Mouse (Mus musculus): Measurements from ENCODE around the gene Grrp1. TPM values are rescaled to one million over a fixed set of nuclear protein-coding genes. Genes with fewer than 3 reads are reported as not detected.
A peak's percentile ranks its signal among the peaks of the same experiment; 100 is the strongest.

Gene Grrp1
- total and polyA plus RNA-seq, 2 experiments from 2014 or later = 11.1 to 13.7 TPM

DNA sequence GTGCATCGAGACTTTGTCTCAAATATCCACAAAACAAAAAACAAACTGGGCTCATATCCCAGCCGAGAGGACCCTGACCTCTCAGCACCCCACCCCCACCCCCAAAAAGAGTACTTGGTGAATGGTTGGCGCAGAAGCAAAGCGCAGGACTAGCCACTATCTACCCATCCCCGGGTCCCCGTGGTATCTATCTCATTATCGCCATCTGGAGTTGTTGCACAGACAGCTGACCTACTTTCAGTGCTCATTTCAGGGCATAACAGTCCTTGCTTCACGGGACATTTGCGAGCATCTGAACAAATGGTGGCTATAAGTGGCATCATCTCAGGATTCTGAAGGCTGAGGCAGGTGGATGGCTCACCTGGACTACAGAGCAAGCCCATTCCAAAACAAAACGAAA lies 15.2 kb downstream of the Grrp1 start:
- peaks cover 7% of the 10 kb centered on the region; the same call in 1 of the 2 replicates for H3K4me1 ChIP-seq (ENCODE audit: insufficient read depth, low read length)
- H3K36me3 ChIP-seq (ENCODE audit: insufficient read depth, low read length) = no peaks in the 10 kb centered on the region
- no peak overlapping the region for H3K27ac ChIP-seq
- ATAC-seq = 0 out of 2 replicates have a peak, but pooled peaks have one; percentile 22
- DNase-seq (ENCODE audit: low spot score) = no peak
- no peak overlapping the region for H3K4me3 ChIP-seq (ENCODE audit: low read length)
- H3K9me3 ChIP-seq (ENCODE audit: low read length) = no peaks in the 10 kb centered on the region
- no peaks in the 10 kb centered on the region for H3K27me3 ChIP-seq (ENCODE audit: insufficient read depth, low read length)
- TF ChIP-seq CTCF (IDR thresholded peaks at IDR 0.05; ENCODE audit: low read depth) = no peak
- no peak overlapping the region for H3K9ac ChIP-seq (replicated peaks; ENCODE audit: low read length)
- 12% methylated on average over 10 of the region's 10 CpGs for WGBS
- peak overlapping the region; percentile 45 for H3K4me2 ChIP-seq (ENCODE audit: low read depth, low read length)

DNA sequence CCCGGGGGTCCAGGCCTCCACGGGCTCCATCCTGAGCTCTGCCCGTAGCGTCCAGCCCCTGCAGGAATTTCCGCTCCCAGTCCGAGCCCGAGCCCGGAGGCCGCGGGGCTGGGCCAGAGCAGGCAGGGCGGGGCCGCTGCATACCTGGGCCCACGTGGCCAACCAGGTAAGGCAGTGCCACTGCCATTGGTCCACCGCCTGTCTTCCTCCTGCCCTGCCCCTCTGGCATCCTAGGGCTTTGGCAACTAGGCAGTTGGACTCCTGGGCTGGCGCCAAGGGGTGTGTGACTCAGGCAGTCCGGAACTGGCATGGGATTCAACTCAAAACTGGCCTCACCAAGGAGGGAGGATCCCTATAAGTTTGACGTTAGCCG lies 15.6 kb downstream of the Grrp1 start, which contains the start of gene Cnksr1:
Cnksr1 (minus strand) TSS at position 121 of the 373 bp plus-strand sequence.
- no peak for TF ChIP-seq CTCF (IDR thresholded peaks at IDR 0.05; ENCODE audit: low read depth)
- Histone ChIP-seq H3K4me3 (ENCODE audit: low read length) (peak within 1 kb of the TSS; percentile 14), H3K4me1 (ENCODE audit: insufficient read depth, low read length) (peaks cover 7% of the 10 kb centered on the region; the same call in 1 of the 2 replicates), H3K27ac (no peak within 1 kb of the TSS), H3K27me3 (ENCODE audit: insufficient read depth, low read length) (no peaks in the 10 kb centered on the region), H3K9me3 (ENCODE audit: low read length) (no peaks in the 10 kb centered on the region), H3K9ac (replicated peaks; ENCODE audit: low read length) (no peak within 1 kb of the TSS), H3K4me2 (ENCODE audit: low read depth, low read length) (peak within 1 kb of the TSS; percentile 45), H3K36me3 (ENCODE audit: insufficient read depth, low read length) (no peaks in the 10 kb centered on the region)
- peak; percentile 49; the same call in 1 of the 2 replicates for ATAC-seq
- 3% methylated on average over 18 of the region's 18 CpGs for WGBS
- DNase-seq (ENCODE audit: low spot score) = peak; percentile 65

DNA sequence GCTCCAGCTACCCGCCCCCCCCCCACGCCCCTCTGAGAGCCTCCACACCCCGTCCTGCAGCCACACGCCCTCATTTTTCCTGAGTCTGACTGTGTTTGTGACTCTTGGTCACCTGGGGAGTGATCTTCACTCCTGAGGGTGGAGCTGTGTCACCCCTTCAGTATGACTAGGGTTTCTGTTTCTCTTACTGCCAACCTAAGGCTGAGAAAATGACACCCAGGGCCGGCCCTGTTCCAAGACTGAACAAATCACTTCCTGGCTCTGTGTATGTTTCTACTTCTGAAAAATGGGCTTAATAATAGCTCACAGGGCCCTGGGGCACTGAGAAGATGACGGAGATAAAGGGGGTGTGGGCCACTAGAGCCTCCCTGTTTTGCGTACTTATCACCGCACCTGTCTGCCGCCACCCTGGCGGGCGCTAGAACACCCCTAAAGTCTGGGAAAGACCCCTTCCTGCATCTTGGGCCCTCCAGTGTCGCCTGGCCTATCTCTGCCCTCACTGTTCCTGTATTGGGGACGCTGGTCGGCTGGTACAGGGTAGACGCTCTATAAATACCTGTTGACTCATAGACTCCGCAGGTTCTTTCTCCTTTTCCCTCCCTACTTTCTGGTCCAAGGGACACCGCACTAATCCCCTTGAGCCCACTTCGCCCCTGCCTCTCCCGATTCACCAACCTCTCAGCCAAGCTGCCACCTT lies 16.2 kb downstream of the Grrp1 start:
- H3K4me1 ChIP-seq (ENCODE audit: insufficient read depth, low read length) = peaks cover 7% of the 10 kb centered on the region; the same call in 1 of the 2 replicates
- DNase-seq (ENCODE audit: low spot score) (no peak), ATAC-seq (0 out of 2 replicates have a peak, but pooled peaks have one; percentile 38)
- peak overlapping the region; percentile 45 for H3K4me2 ChIP-seq (ENCODE audit: low read depth, low read length)
- no peaks in the 10 kb centered on the region for H3K27me3 ChIP-seq (ENCODE audit: insufficient read depth, low read length)
- WGBS = 36% methylated on average over 19 of the region's 19 CpGs
- no peaks in the 10 kb centered on the region for H3K36me3 ChIP-seq (ENCODE audit: insufficient read depth, low read length)
- H3K9me3 ChIP-seq (ENCODE audit: low read length) = no peaks in the 10 kb centered on the region
- peak overlapping the region; percentile 14 for H3K4me3 ChIP-seq (ENCODE audit: low read length)
- no peak for TF ChIP-seq CTCF (IDR thresholded peaks at IDR 0.05; ENCODE audit: low read depth)
- no peak overlapping the region for H3K27ac ChIP-seq
- H3K9ac ChIP-seq (replicated peaks; ENCODE audit: low read length) = no peak overlapping the region

DNA sequence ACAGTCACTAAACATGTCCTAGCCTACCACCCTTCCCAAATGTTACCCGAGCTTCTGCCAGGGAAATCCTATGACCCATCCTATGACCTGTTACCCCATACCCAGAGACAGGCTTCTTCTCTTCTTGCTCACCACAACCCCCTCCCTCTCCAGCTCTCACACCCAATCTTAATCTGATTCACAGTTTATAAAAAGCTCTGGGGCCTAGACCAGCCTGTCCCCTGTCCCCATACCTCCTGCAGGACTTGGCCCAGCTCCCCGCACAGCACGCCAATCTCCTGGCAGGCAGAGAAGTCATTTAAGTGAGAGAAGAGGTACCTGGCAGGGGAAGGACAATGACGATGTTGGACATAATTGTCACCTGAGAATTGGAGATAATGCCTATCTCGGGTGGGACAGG lies 19.0 kb downstream of the Grrp1 start:
- Histone ChIP-seq H3K36me3 (ENCODE audit: insufficient read depth, low read length) (no peaks in the 10 kb centered on the region), H3K9ac (replicated peaks; ENCODE audit: low read length) (no peak overlapping the region), H3K27me3 (ENCODE audit: insufficient read depth, low read length) (no peaks in the 10 kb centered on the region), H3K27ac (no peak overlapping the region), H3K4me3 (ENCODE audit: low read length) (no peak overlapping the region), H3K9me3 (ENCODE audit: low read length) (no peaks in the 10 kb centered on the region), H3K4me1 (ENCODE audit: insufficient read depth, low read length) (peaks cover 7% of the 10 kb centered on the region; the same call in 1 of the 2 replicates), H3K4me2 (ENCODE audit: low read depth, low read length) (no peak overlapping the region)
- 75% methylated on average over 5 of the region's 5 CpGs for WGBS
- ATAC-seq (no peak), DNase-seq (ENCODE audit: low spot score) (no peak)
- TF ChIP-seq CTCF (IDR thresholded peaks at IDR 0.05; ENCODE audit: low read depth) = no peak

DNA sequence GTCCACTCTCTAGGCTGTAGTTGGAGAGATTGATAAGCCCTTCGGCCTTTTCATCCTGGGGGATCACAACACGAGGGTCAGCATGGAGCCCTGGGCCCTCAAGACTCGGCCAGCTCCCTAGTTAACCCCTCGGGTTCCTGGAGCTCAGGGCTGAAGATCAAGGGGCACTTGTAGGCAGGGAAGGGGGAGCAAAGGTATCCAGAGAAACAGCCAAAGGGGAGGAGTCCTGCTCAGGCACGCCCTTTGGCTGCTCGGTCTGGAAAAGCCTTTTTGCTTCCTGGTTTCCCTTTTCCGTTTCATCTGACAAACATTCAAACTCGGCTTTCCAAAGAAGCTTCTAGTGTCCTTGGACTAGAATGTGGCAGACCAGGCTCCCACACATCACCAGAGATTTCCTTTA lies 23.5 kb downstream of the Grrp1 start:
- Histone ChIP-seq H3K4me1 (ENCODE audit: insufficient read depth, low read length) (no peaks in the 10 kb centered on the region), H3K4me3 (ENCODE audit: low read length) (no peak overlapping the region)
- 41% methylated on average over 8 of the region's 8 CpGs for WGBS

DNA sequence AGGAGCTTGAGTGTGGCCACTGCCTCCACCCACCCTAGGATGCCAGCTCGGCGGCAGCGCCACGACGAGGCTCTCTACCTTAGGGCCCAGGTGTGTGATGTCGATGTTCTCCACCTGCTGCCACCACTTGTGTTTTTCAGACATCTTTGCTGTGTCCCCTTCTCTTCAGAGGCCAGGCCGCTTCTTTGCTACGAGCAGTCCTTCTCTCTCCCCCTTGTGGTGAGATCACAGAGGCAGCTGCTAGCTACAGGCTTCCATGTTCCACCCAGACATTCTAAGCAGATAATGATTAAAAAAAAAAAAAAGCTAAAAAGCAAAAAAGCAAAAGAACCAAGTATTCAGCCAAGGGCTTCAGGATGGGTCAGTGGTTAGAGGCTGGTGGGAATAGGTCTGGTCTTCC lies 26.7 kb downstream of the Grrp1 start, which contains the start of gene Catsper4:
Catsper4 (minus strand) TSS at position 190 of the 400 bp plus-strand sequence.
- no peak within 1 kb of the TSS for H3K4me3 ChIP-seq (ENCODE audit: low read length)
- H3K4me2 ChIP-seq (ENCODE audit: low read depth, low read length) = no peak within 1 kb of the TSS
- no peak within 1 kb of the TSS for H3K27ac ChIP-seq
- peak; percentile 59 for TF ChIP-seq CTCF (IDR thresholded peaks at IDR 0.05; ENCODE audit: low read depth)
- H3K9ac ChIP-seq (replicated peaks; ENCODE audit: low read length) = no peak within 1 kb of the TSS
- H3K4me1 ChIP-seq (ENCODE audit: insufficient read depth, low read length) = no peaks in the 10 kb centered on the region
- ATAC-seq (no peak), DNase-seq (ENCODE audit: low spot score) (peak; percentile 62)
- no peaks in the 10 kb centered on the region for H3K9me3 ChIP-seq (ENCODE audit: low read length)
- H3K27me3 ChIP-seq (ENCODE audit: insufficient read depth, low read length) = no peaks in the 10 kb centered on the region
- no peaks in the 10 kb centered on the region for H3K36me3 ChIP-seq (ENCODE audit: insufficient read depth, low read length)
- WGBS = 62% methylated on average over 8 of the region's 8 CpGs

More for the DNA sequence above, 23.5 kb downstream of the Grrp1 start:
- no peak for TF ChIP-seq CTCF (IDR thresholded peaks at IDR 0.05; ENCODE audit: low read depth)
- Histone ChIP-seq H3K4me2 (ENCODE audit: low read depth, low read length) (no peak overlapping the region), H3K27ac (no peak overlapping the region), H3K36me3 (ENCODE audit: insufficient read depth, low read length) (no peaks in the 10 kb centered on the region), H3K9me3 (ENCODE audit: low read length) (no peaks in the 10 kb centered on the region), H3K27me3 (ENCODE audit: insufficient read depth, low read length) (no peaks in the 10 kb centered on the region), H3K9ac (replicated peaks; ENCODE audit: low read length) (no peak overlapping the region)
- DNase-seq (ENCODE audit: low spot score) (no peak), ATAC-seq (no peak)
